Comparison of ENCODE assay signal across 8 mouse cellular contexts in genomic region chr9:75624983-75625555, GRCm38 (mm10). TPM values are rescaled to one million over a fixed set of nuclear protein-coding genes. Genes with fewer than 3 reads are reported as not detected.
DNase-seq lines count a peak whose midpoint lies in the region; ATAC-seq and TF ChIP-seq lines count a peak whose summit lies in the region.

No protein-coding gene starts in this region.

- H3K27me3 ChIP-seq in heart, adult 2 months (ENCODE audit: control insufficient read depth, insufficient read depth, low read length) = no peaks in the 10 kb centered on the region
- peaks cover 5% of the 10 kb centered on the region; the same call in 1 of the 2 replicates for H3K27me3 ChIP-seq in liver, embryonic 11.5 days (replicated peaks; ENCODE audit: control insufficient read depth, insufficient read depth, low read length)

- H3K27ac ChIP-seq in heart, adult 2 months = peak overlapping the region; percentile 81
- no peak overlapping the region for H3K27ac ChIP-seq in embryonic fibroblast, embryonic 13.5 days (ENCODE audit: insufficient read depth, low read length)
- H3K27ac ChIP-seq in liver, embryonic 11.5 days (ENCODE audit: low read depth, low read length) = no peak overlapping the region

- DNase-seq in heart, adult 2 months = no peak
- DNase-seq in heart, adult 8-10 months (ENCODE audit: low spot score) = no peak
- peak; percentile 38 for DNase-seq in CD4-positive, CD25-positive, alpha-beta regulatory T cell, adult 2 months (ENCODE audit: low read depth, low spot score)
- no peak for DNase-seq in liver, embryonic 11.5 days (ENCODE audit: low spot score)
- no peak for DNase-seq in urinary bladder, postnatal 10 days (ENCODE audit: low spot score)
- no peak for DNase-seq in gastrocnemius, adult 8-10 months (ENCODE audit: low spot score in 2 of 2)
- DNase-seq in kidney, adult 9 months = no peak

- no peak for TF ChIP-seq CTCF in heart, adult 2 months (IDR thresholded peaks at IDR 0.05)
- no peak for TF ChIP-seq CTCF in embryonic fibroblast, embryonic 13.5 days (IDR thresholded peaks at IDR 0.05; ENCODE audit: borderline replicate concordance, insufficient read depth, low read length)

- intact Hi-C loops in heart, adult 2 months (cut with DNase I) = no loop called here

- no peak for TF ChIP-seq EP300 in heart, adult 2 months (IDR thresholded peaks at IDR 0.05; ENCODE audit: insufficient read depth, low read depth, low read length)

- no peaks in the 10 kb centered on the region for H3K36me3 ChIP-seq in heart, adult 2 months (ENCODE audit: control insufficient read depth, insufficient read depth, low read length)
- no peaks in the 10 kb centered on the region for H3K36me3 ChIP-seq in liver, embryonic 11.5 days (ENCODE audit: control insufficient read depth, insufficient read depth, low read length)

- no peaks in the 10 kb centered on the region for H3K4me1 ChIP-seq in heart, adult 2 months (ENCODE audit: control insufficient read depth, insufficient read depth, low read length)
- H3K4me1 ChIP-seq in embryonic fibroblast, embryonic 13.5 days (ENCODE audit: control insufficient read depth, insufficient read depth, low read length) = no peaks in the 10 kb centered on the region
- H3K4me1 ChIP-seq in liver, embryonic 11.5 days (replicated peaks; ENCODE audit: control insufficient read depth, insufficient read depth, low read length) = no peaks in the 10 kb centered on the region; the same call in 1 of the 2 replicates

- peak overlapping the region; percentile 82 for H3K9ac ChIP-seq in heart, adult 2 months (ENCODE audit: low read depth, low read length)
- H3K9ac ChIP-seq in liver, embryonic 11.5 days (ENCODE audit: low read depth, low read length) = peak overlapping the region; percentile 77

- peak; percentile 27; the same call in 1 of the 2 replicates for ATAC-seq in liver, embryonic 11.5 days (replicated peaks; ENCODE audit: low FRiP score)

- TF ChIP-seq POLR2A in heart, adult 2 months (IDR thresholded peaks at IDR 0.05; ENCODE audit: insufficient read depth, low read depth, low read length) = no peak
- no peak for TF ChIP-seq POLR2A in embryonic fibroblast, embryonic 13.5 days (IDR thresholded peaks at IDR 0.05; ENCODE audit: low read depth, low read length)

- H3K4me3 ChIP-seq in heart, adult 2 months = peak overlapping the region; percentile 74
- peak overlapping the region; percentile 82 for H3K4me3 ChIP-seq in embryonic fibroblast, embryonic 13.5 days (ENCODE audit: insufficient read depth, low read length)
- H3K4me3 ChIP-seq in liver, embryonic 11.5 days (ENCODE audit: low read depth, low read length) = peak overlapping the region; percentile 73

- peak overlapping the region; percentile 91 for H3K4me2 ChIP-seq in liver, embryonic 11.5 days

- 23% methylated on average over 18 of the region's 18 CpGs for WGBS in heart, adult 2 months
- 15% methylated on average over 18 of the region's 18 CpGs for WGBS in liver, embryonic 11.5 days

- H3K9me3 ChIP-seq in liver, embryonic 11.5 days (ENCODE audit: control insufficient read depth, low read length) = no peaks in the 10 kb centered on the region

- H3K79me2 ChIP-seq in heart, adult 2 months (replicated peaks; ENCODE audit: control insufficient read depth, insufficient read depth, low read length) = no peaks in the 10 kb centered on the region; the same call in 1 of the 2 replicates

RNA-seq across cellular contexts. Expression of gene Lysmd2, which starts 0.5 kb away (rescaled TPM):
- 1 to 10 TPM; 6.9 to 8.5 TPM for total RNA-seq in heart, adult 2 months (2021)
- 16.4 and 18.1 TPM in 2 replicates for polyA plus RNA-seq in heart, adult 2 months (2012; rRNA removed)
- 10 to 100 TPM in 2 of 4 experiments, 1 to 10 TPM in 2; 7.6 to 11.7 (median 9.2) TPM for total RNA-seq in heart, adult 8-10 months (2022)
- polyA plus RNA-seq in embryonic fibroblast, embryonic 13.5 days (2011; ENCODE audit: insufficient read length, low read depth, missing spikeins) = 8.9 and 10.4 TPM in 2 replicates
- 10.1 and 10.8 TPM in 2 replicates for polyA plus RNA-seq in liver, embryonic 11.5 days (2014; fragmentation: Nextera tagmentation; extraction: Ambion mirVana)
- total RNA-seq in gastrocnemius, adult 8-10 months (2022) = 1 to 10 TPM; 3.9 to 6.2 (median 4.5) TPM

RNA-seq across cellular contexts. Expression of gene Tmod2, which starts 13.9 kb away (rescaled TPM):
- 1 to 10 TPM; 3.8 to 4.7 TPM for total RNA-seq in heart, adult 2 months (2021)
- 1.0 and 2.6 TPM in 2 replicates for polyA plus RNA-seq in heart, adult 2 months (2012; rRNA removed)
- total RNA-seq in heart, adult 8-10 months (2022) = 1 to 10 TPM; 4.2 to 5.2 (median 4.4) TPM
- 3.6 and 8.0 TPM in 2 replicates for polyA plus RNA-seq in embryonic fibroblast, embryonic 13.5 days (2011; ENCODE audit: insufficient read length, low read depth, missing spikeins)
- 2.8 and 3.1 TPM in 2 replicates for polyA plus RNA-seq in liver, embryonic 11.5 days (2014; fragmentation: Nextera tagmentation; extraction: Ambion mirVana)
- total RNA-seq in gastrocnemius, adult 8-10 months (2022) = 1 to 10 TPM; 2.2 to 4.7 (median 3.6) TPM

RNA-seq across cellular contexts. Expression of gene Scg3, which starts 58.8 kb away (rescaled TPM):
- total RNA-seq in heart, adult 2 months (2021) = under 1 TPM; 0.37 to 0.43 TPM
- 0.20 and 1.3 TPM in 2 replicates for polyA plus RNA-seq in heart, adult 2 months (2012; rRNA removed)
- under 1 TPM in 3 of 4 experiments, not detected in 1; 0.19 to 0.60 (median 0.19) TPM for total RNA-seq in heart, adult 8-10 months (2022)
- 0.46 TPM in 1 of 2 replicates, not detected in the other for polyA plus RNA-seq in embryonic fibroblast, embryonic 13.5 days (2011; ENCODE audit: insufficient read length, low read depth, missing spikeins)
- polyA plus RNA-seq in liver, embryonic 11.5 days (2014; fragmentation: Nextera tagmentation; extraction: Ambion mirVana) = 0.08 and 0.38 TPM in 2 replicates
- total RNA-seq in gastrocnemius, adult 8-10 months (2022) = under 1 TPM; 0.19 to 0.80 (median 0.53) TPM
